Mouse (Mus musculus) erythroblast, embryonic 14.5 days (primary cell): ENCODE data around the gene Catsperb.
"Not testable (repeated sequence)": the region's sequence is repeated elsewhere in the genome, so short reads cannot be mapped to it uniquely, and the experiment has no call there.

Experiments used
- GATA1 ChIP-seq: IDR thresholded peaks from 2 replicates; pipeline ENCODE4 v1.6.1; 2012; ENCODE audit warnings: low read length, inconsistent platforms, mixed read lengths
- TAL1 ChIP-seq: IDR thresholded peaks from 3 replicates; pipeline ENCODE4 v1.6.1; 2012; ENCODE audit warnings: low read length, inconsistent platforms, mixed read lengths

- TF ChIP-seq GATA1, TAL1: not testable (repeated sequence)
Measured at GRCm38 (mm10) chr12:101404353-101404752, at the start of gene Catsperb.
